Mouse (Mus musculus) small intestine, adult 2 months (tissue): ENCODE data around the gene Zfp324. TPM values are rescaled to one million over a fixed set of nuclear protein-coding genes. Genes with fewer than 3 reads are reported as not detected.
A peak's percentile ranks its signal among the peaks of the same experiment; 100 is the strongest.

Source experiments
- H3K27ac ChIP-seq: fragments of 200-500 bp; 2 replicates; pipeline ENCODE4 v1.5.1; 2012; ENCODE audit warnings: low read depth, low read length, control low read depth, inconsistent platforms; ENCODE audit not compliant: insufficient read depth
- H3K27me3 ChIP-seq: fragments of 200-500 bp; 2 replicates; pipeline ENCODE4 v1.6.1; 2012; ENCODE audit warnings: mild to moderate bottlenecking, moderate library complexity, low read length, inconsistent platforms; ENCODE audit not compliant: control insufficient read depth, insufficient read depth
- H3K36me3 ChIP-seq: fragments of 200-500 bp; 2 replicates; pipeline ENCODE4 v1.6.1; 2012; ENCODE audit warnings: mild to moderate bottlenecking, low read length, control low read depth, inconsistent platforms; ENCODE audit not compliant: control insufficient read depth, insufficient read depth
- H3K4me1 ChIP-seq: fragments of 200-500 bp; 2 replicates; pipeline ENCODE4 v1.6.1; 2012; ENCODE audit warnings: low read length, inconsistent platforms, mixed read lengths; ENCODE audit not compliant: control insufficient read depth, insufficient read depth, insufficient read length
- H3K4me3 ChIP-seq: fragments of 200-500 bp; 2 replicates; pipeline ENCODE4 v1.5.1; 2012; ENCODE audit warnings: low read depth, mild to moderate bottlenecking, control low read depth, inconsistent platforms, low read length, moderate library complexity
- CTCF ChIP-seq: fragments of 200-500 bp; IDR thresholded peaks from 2 replicates; pipeline ENCODE4 v1.5.1; 2012; ENCODE audit warnings: low read depth, mild to moderate bottlenecking, control low read depth, inconsistent platforms, low read length, moderate library complexity, mixed read lengths; ENCODE audit not compliant: insufficient replicate concordance, insufficient read length; ENCODE audit errors: extremely low read depth
- POLR2A ChIP-seq: fragments of 200-500 bp; IDR thresholded peaks from 2 replicates; pipeline ENCODE4 v1.6.1; 2012; ENCODE audit warnings: low read depth, mild to moderate bottlenecking, control low read depth, inconsistent platforms, low read length, moderate library complexity
- WGBS: fragments of 180-500 bp; shearing (Covaris S2); methylation state at CpG from one replicate; pipeline ENCODE4 v1.1.7; 2018; 5-methylcytosine and 5-hydroxymethylcytosine counted together
- polyA plus RNA-seq: library from polyadenylated mRNA; depleted of rRNA; stranded (reverse); fragments of >200 nt; gene quantifications from 2 replicates; pipeline ENCODE4 v1.2.3, GENCODE M21; 2012

Zfp324 gene
- polyA plus RNA-seq, 1 experiment: 3.5 TPM

DNA sequence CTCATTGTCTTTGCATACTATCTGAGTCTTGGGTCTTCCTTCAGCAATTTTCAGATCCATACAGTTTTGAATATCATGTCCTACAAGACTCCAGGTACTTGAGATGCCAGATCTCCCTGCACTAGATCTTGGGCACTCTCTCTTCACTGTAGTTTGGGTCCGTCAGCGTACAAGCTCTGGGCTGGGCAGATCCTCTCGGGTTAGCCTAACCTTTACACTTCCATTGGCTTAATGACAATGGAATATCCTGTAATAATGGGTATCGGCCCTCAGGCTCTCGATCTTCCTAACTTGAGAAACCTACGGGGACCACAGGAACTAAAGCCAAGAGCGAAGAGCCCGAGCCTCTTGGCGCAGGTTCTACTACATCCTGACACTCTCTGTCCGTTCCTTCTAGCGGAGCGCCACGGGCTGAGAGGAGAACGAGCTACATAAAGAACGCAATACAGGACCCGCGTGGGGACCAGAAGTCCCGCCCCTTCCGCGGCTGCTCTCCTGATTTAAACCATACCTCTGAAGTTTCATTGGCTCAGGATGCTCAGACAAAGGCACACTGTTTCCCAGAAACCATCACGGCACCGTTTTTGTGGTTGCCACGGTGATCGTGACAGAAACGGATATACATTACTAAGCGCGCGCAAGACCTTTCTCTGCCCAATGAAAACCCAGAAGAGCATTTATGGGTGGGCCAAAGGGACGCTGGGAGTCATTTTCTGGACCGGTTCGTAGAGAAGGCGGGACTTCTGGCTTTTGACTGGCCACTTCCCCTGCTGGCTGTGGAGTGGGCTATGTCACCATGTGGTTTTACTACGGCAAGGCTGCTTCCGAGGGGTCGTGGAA, 16.4 kb upstream of the Zfp324 start:
- TF ChIP-seq POLR2A (peak; percentile 43; the same call in 1 of the 2 replicates), CTCF (no peak)
- Histone ChIP-seq H3K27ac (peak overlapping the region; percentile 75), H3K4me1 (peaks cover 4% of the 10 kb centered on the region; the same call in 1 of the 2 replicates), H3K36me3 (no peaks in the 10 kb centered on the region), H3K4me3 (peak overlapping the region; percentile 86), H3K27me3 (no peaks in the 10 kb centered on the region)
- WGBS: 7% methylated on average over 35 of the region's 35 CpGs

DNA sequence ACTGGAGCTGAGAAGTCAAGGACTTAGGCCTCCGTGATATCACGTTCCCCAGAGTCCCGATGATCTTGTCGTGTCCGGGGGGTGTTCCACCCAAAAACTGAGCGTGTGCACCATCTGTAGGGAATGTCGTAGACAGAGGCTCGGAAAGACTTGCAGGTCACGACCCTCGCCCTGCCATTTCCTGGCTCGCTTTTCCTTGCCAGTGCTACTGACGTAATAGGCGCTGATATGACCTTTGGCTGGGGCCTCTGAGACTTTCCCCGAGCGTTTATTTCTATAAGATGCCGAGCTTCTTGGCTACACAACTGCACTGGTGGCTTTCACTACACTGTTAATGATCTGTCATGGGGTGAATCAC, 15.8 kb upstream of the Zfp324 start:
- 1% methylated on average over 16 of the region's 16 CpGs for WGBS
- no peak; the same call in 1 of the 2 replicates for TF ChIP-seq POLR2A
- no peak for TF ChIP-seq CTCF
- Histone ChIP-seq H3K27me3 (no peaks in the 10 kb centered on the region), H3K27ac (peak overlapping the region; percentile 75), H3K4me3 (peak overlapping the region; percentile 86), H3K36me3 (no peaks in the 10 kb centered on the region), H3K4me1 (peaks cover 4% of the 10 kb centered on the region; the same call in 1 of the 2 replicates)

DNA sequence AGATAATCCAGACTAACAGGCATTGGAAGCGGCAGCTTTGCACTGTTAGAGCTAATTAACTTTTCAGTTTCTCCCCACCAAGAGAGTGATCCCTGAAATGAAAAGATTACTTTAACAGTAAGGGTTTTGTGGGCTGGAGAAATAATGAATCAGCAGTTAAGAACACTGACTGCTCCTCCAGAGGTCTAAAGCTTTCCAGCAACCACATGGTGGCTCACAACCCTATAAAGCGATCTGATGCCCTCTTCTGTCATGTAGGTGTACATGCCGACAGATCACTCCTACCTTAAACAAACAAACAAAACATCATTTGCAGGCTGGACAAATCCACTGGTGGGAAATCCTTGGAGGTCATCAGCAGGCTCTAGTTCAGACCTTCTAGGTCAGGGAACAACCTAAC, 10.7 kb upstream of the Zfp324 start:
- H3K36me3 ChIP-seq: no peaks in the 10 kb centered on the region
- H3K27ac ChIP-seq: no peak overlapping the region
- 36% methylated on average over 3 of the region's 3 CpGs for WGBS
- peaks cover 4% of the 10 kb centered on the region; the same call in 1 of the 2 replicates for H3K4me1 ChIP-seq
- no peaks in the 10 kb centered on the region for H3K27me3 ChIP-seq
- TF ChIP-seq CTCF (no peak), POLR2A (no peak)
- no peak overlapping the region for H3K4me3 ChIP-seq

DNA sequence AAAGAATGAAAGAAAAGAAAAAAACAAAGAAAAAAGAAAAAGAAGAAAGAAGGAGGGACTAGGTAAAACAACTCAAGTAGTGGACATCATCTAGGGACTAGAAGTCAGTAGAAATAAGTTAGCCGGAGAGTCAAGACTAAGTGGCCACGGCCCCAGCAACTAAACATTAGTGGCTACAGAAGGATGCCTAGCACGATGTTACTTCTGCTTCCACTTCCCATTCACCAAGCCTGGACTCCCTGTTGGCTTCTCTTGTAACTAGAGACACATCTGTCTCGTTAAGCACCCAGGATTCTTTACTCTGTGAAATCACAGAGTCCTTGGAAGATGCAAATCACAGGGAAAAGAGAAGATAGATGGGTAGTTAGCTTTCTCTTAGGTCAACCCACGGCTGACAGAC, 8.1 kb upstream of the Zfp324 start:
- H3K4me1 ChIP-seq: peaks cover 3% of the 10 kb centered on the region; the same call in 1 of the 2 replicates
- TF ChIP-seq POLR2A (no peak), CTCF (no peak)
- H3K36me3 ChIP-seq: no peaks in the 10 kb centered on the region
- H3K4me3 ChIP-seq: no peak overlapping the region
- 81% methylated on average over 5 of the region's 5 CpGs for WGBS
- no peaks in the 10 kb centered on the region for H3K27me3 ChIP-seq
- no peak overlapping the region for H3K27ac ChIP-seq

DNA sequence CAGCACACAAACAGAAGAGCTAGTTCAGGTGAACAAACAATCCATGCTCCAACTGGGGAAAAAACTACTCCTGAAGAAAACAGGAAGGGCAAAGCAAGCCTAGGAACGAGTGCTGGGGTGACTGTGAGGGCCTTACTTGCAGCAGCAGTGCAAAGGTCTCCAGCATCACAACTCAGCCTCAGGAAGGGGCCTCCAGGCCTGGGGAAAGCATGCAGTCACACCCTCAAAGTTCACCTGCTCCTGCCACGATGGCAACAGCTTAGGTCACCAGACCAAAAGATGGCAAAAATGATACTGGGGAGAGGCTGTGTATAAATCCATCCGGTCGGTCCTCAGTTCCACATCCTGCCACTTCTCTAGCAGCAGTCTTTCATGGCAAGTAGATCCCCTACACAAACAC, 6.7 kb upstream of the Zfp324 start:
- no peaks in the 10 kb centered on the region for H3K36me3 ChIP-seq
- no peak overlapping the region for H3K27ac ChIP-seq
- H3K4me3 ChIP-seq: no peak overlapping the region
- peaks cover 3% of the 10 kb centered on the region; the same call in 1 of the 2 replicates for H3K4me1 ChIP-seq
- no peak for TF ChIP-seq CTCF
- TF ChIP-seq POLR2A: no peak
- H3K27me3 ChIP-seq: no peaks in the 10 kb centered on the region
- WGBS: 42% methylated on average over 4 of the region's 4 CpGs

DNA sequence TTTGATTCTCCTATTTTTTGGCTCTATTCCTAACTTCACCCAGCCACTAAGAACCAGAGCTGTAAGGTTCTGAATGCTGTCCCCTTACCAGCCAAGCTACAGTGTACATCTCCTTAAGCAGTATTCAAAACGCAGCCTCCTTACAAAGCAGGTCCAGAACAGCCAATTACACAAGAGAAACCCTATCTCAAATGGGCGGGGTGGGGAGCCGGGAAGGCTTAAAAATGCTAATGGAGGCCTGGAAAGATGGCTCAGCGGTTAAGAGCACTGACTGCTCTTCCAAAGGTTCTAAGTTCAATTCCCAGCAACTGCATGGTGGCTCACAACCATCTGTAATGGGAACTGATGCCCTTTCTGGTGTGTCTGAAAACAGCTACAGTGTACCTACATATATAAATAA, 5.9 kb upstream of the Zfp324 start:
- Histone ChIP-seq H3K27ac (no peak overlapping the region), H3K36me3 (no peaks in the 10 kb centered on the region), H3K4me1 (peaks cover 3% of the 10 kb centered on the region; the same call in 1 of the 2 replicates), H3K4me3 (no peak overlapping the region), H3K27me3 (no peaks in the 10 kb centered on the region)
- WGBS: 61% methylated on average over 4 of the region's 4 CpGs
- TF ChIP-seq POLR2A (no peak), CTCF (no peak)

DNA sequence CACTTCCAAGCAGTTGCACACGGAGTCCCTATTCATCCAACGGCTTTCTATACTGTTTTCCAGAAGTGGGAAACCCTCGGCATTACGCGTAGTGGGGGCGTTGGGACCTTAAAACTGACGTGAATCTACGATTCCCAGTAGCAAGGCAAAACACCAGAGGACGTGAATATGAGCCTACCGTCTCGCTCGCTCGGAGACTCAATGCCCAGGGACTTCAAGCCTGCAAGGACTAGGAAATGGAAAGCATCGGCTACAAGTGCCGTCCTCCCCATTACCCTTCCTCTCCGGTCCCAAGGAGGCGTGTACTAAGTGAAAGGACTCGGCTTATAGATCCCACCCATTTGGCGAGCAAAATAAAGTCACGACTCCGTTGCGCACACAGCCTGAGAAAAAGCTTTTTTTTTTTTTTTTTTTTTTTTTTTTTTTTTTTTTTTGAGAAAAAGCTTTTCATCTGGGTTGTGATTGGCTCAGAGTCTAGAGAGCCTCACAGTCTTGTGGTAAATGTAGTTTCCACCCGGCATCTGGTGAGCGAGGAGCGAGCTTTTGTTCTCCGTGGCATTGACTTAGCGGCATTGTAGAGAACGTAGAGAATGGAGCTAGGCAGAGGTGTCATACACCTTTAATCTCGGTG, 4.0 kb upstream of the Zfp324 start:
- 4% methylated on average over 29 of the region's 29 CpGs for WGBS
- H3K4me1 ChIP-seq: peaks cover 9% of the 10 kb centered on the region; the same call in 1 of the 2 replicates
- no peaks in the 10 kb centered on the region for H3K36me3 ChIP-seq

More for the DNA sequence above, 4.0 kb upstream of the Zfp324 start:
- H3K4me3 ChIP-seq: peak overlapping the region; percentile 65
- H3K27me3 ChIP-seq: no peaks in the 10 kb centered on the region
- no peak for TF ChIP-seq CTCF
- no peak; the same call in 1 of the 2 replicates for TF ChIP-seq POLR2A
- peak overlapping the region; percentile 85 for H3K27ac ChIP-seq
